Mouse (Mus musculus) forebrain, embryonic 15.5 days (tissue): ENCODE data around the gene Slc2a8. TPM values are rescaled to one million over a fixed set of nuclear protein-coding genes. Genes with fewer than 3 reads are reported as not detected.

Source experiments
- ATAC-seq: fragments of 200-750 bp; cut with Nextera tagmentation; replicated peaks from 2 replicates; pipeline ENCODE4 v1.8.0; 2017; ENCODE audit warnings: mild to moderate bottlenecking, moderate TSS enrichment, moderate library complexity
- H3K27ac ChIP-seq: fragments of 300-500 bp; sonication (generic); replicated peaks from 2 replicates; pipeline ENCODE4 v1.5.1; 2015; ENCODE audit warnings: mild to moderate bottlenecking, inconsistent platforms
- H3K27me3 ChIP-seq: fragments of 300-500 bp; sonication (generic); 2 replicates; pipeline ENCODE4 v1.6.1; 2015; ENCODE audit warnings: inconsistent platforms
- H3K36me3 ChIP-seq: fragments of 300-500 bp; sonication (generic); 2 replicates; pipeline ENCODE4 v1.6.1; 2015; ENCODE audit warnings: mild to moderate bottlenecking, inconsistent platforms
- H3K4me1 ChIP-seq: fragments of 300-500 bp; sonication (generic); 2 replicates; pipeline ENCODE4 v1.6.1; 2015; ENCODE audit warnings: inconsistent platforms
- H3K4me2 ChIP-seq: fragments of 300-500 bp; sonication (generic); replicated peaks from 2 replicates; pipeline ENCODE4 v1.6.1; 2015; ENCODE audit warnings: mild to moderate bottlenecking, inconsistent platforms
- H3K4me3 ChIP-seq: fragments of 300-500 bp; sonication (generic); 2 replicates; pipeline ENCODE4 v1.5.1; 2015; ENCODE audit warnings: mild to moderate bottlenecking, inconsistent platforms
- H3K9ac ChIP-seq: fragments of 300-500 bp; sonication (generic); replicated peaks from 2 replicates; pipeline ENCODE4 v1.6.1; 2015; ENCODE audit warnings: mild to moderate bottlenecking, inconsistent platforms
- H3K9me3 ChIP-seq: fragments of 300-500 bp; sonication (generic); 2 replicates; pipeline ENCODE4 v1.6.1; 2016; ENCODE audit warnings: inconsistent platforms
- WGBS: fragments of 180-500 bp; shearing (Covaris S2); methylation state at CpG from one replicate; pipeline ENCODE4 v1.1.7; 2015; ENCODE audit warnings: mixed read lengths; 5-methylcytosine and 5-hydroxymethylcytosine counted together
- polyA plus RNA-seq: library from polyadenylated mRNA; unstranded; fragments of >200 nt; fragmentation: Nextera tagmentation; extraction: Ambion mirVana; gene quantifications from 2 replicates; pipeline ENCODE4 v1.2.1, GENCODE M21; 2015

Gene Slc2a8
- polyA plus RNA-seq, 1 experiment from 2014 or later: 20.9 TPM

GRCm38 (mm10) chr2:32992130-32992529, 10.2 kb upstream of the Slc2a8 start:
- ATAC-seq: no peak
- Histone ChIP-seq H3K4me1 (no peaks in the 10 kb centered on the region), H3K9me3 (no peaks in the 10 kb centered on the region), H3K36me3 (no peaks in the 10 kb centered on the region), H3K4me2 (no peak overlapping the region), H3K27me3 (no peaks in the 10 kb centered on the region), H3K27ac (no peak overlapping the region), H3K9ac (no peak overlapping the region), H3K4me3 (no peak overlapping the region)
- WGBS: 72% methylated on average over 6 of the region's 6 CpGs

GRCm38 (mm10) chr2:32990167-32990832, 8.4 kb upstream of the Slc2a8 start:
- WGBS: 65% methylated on average over 13 of the region's 13 CpGs
- H3K27me3 ChIP-seq: no peaks in the 10 kb centered on the region
- ATAC-seq: no peak
- H3K4me1 ChIP-seq: no peaks in the 10 kb centered on the region
- H3K4me2 ChIP-seq: no peak overlapping the region
- H3K36me3 ChIP-seq: no peaks in the 10 kb centered on the region
- no peak overlapping the region for H3K27ac ChIP-seq
- H3K4me3 ChIP-seq: no peak overlapping the region
- H3K9me3 ChIP-seq: no peaks in the 10 kb centered on the region
- H3K9ac ChIP-seq: no peak overlapping the region

- no peaks in the 10 kb centered on the region for H3K27me3 ChIP-seq
- no peak overlapping the region for H3K27ac ChIP-seq
- H3K9me3 ChIP-seq: no peaks in the 10 kb centered on the region
- H3K4me1 ChIP-seq: no peaks in the 10 kb centered on the region
- H3K36me3 ChIP-seq: no peaks in the 10 kb centered on the region
- no peak for ATAC-seq
- no peak overlapping the region for H3K9ac ChIP-seq
- H3K4me3 ChIP-seq: no peak overlapping the region
- 67% methylated on average over 3 of the region's 3 CpGs for WGBS
- H3K4me2 ChIP-seq: no peak overlapping the region
Measured at GRCm38 (mm10) chr2:32989376-32989775, 7.5 kb upstream of the Slc2a8 start.

- no peak overlapping the region for H3K9ac ChIP-seq
- H3K4me3 ChIP-seq: no peak overlapping the region
- H3K4me1 ChIP-seq: peaks cover 16% of the 10 kb centered on the region
- no peaks in the 10 kb centered on the region for H3K27me3 ChIP-seq
- H3K4me2 ChIP-seq: no peak overlapping the region
- H3K27ac ChIP-seq: no peak overlapping the region
- no peaks in the 10 kb centered on the region for H3K9me3 ChIP-seq
- no peak for ATAC-seq
- WGBS: 71% methylated on average over 8 of the region's 8 CpGs
- H3K36me3 ChIP-seq: no peaks in the 10 kb centered on the region
Measured at GRCm38 (mm10) chr2:32985844-32986243, 4.0 kb upstream of the Slc2a8 start.

- no peak overlapping the region for H3K9ac ChIP-seq
- 66% methylated on average over 6 of the region's 6 CpGs for WGBS
- H3K9me3 ChIP-seq: no peaks in the 10 kb centered on the region
- no peak for ATAC-seq
- no peak overlapping the region for H3K27ac ChIP-seq
- H3K4me3 ChIP-seq: no peak overlapping the region
- H3K27me3 ChIP-seq: no peaks in the 10 kb centered on the region
- no peaks in the 10 kb centered on the region for H3K36me3 ChIP-seq
- peaks cover 22% of the 10 kb centered on the region for H3K4me1 ChIP-seq
- no peak overlapping the region for H3K4me2 ChIP-seq
Measured at GRCm38 (mm10) chr2:32983617-32984016, 1.7 kb upstream of the Slc2a8 start.

- 3% methylated on average over 4 of the region's 4 CpGs for WGBS
- H3K9me3 ChIP-seq: no peaks in the 10 kb centered on the region
- 0 out of 2 replicates have a peak overlapping the region, but pooled peaks have one; percentile 24 for H3K9ac ChIP-seq
- H3K36me3 ChIP-seq: no peaks in the 10 kb centered on the region
- no peak overlapping the region for H3K27ac ChIP-seq
- H3K27me3 ChIP-seq: no peaks in the 10 kb centered on the region
- ATAC-seq: no peak
- H3K4me3 ChIP-seq: peak overlapping the region; percentile 68
- H3K4me2 ChIP-seq: peak overlapping the region; percentile 98
- peaks cover 22% of the 10 kb centered on the region for H3K4me1 ChIP-seq
Measured at GRCm38 (mm10) chr2:32982700-32983099, 817 bp upstream of the Slc2a8 start.

GRCm38 (mm10) chr2:32981281-32981680, 602 bp downstream of the Slc2a8 start:
- peak overlapping the region; percentile 54; the same call in 1 of the 2 replicates for H3K27ac ChIP-seq
- peak overlapping the region; percentile 98 for H3K4me2 ChIP-seq
- WGBS: under 1% methylated on average over 23 of the region's 23 CpGs
- peaks cover 31% of the 10 kb centered on the region for H3K4me1 ChIP-seq
- H3K36me3 ChIP-seq: no peaks in the 10 kb centered on the region
- no peaks in the 10 kb centered on the region for H3K9me3 ChIP-seq
- H3K9ac ChIP-seq: peak overlapping the region; percentile 89
- ATAC-seq: peak; percentile 46
- no peaks in the 10 kb centered on the region for H3K27me3 ChIP-seq
- H3K4me3 ChIP-seq: peak overlapping the region; percentile 68

- Histone ChIP-seq H3K4me1 (peaks cover 31% of the 10 kb centered on the region), H3K4me3 (no peak overlapping the region), H3K27ac (no peak overlapping the region), H3K27me3 (no peaks in the 10 kb centered on the region), H3K9ac (no peak overlapping the region), H3K4me2 (no peak overlapping the region), H3K36me3 (0 out of 2 replicates have a peak, but pooled peaks cover 6% of the 10 kb centered on the region), H3K9me3 (no peaks in the 10 kb centered on the region)
- no peak for ATAC-seq
- WGBS: 88% methylated on average over 7 of the region's 7 CpGs
Measured at GRCm38 (mm10) chr2:32979675-32980074, 2.2 kb downstream of the Slc2a8 start.

GRCm38 (mm10) chr2:32978675-32979074, 3.2 kb downstream of the Slc2a8 start:
- H3K9ac ChIP-seq: no peak overlapping the region
- H3K4me2 ChIP-seq: no peak overlapping the region
- no peak overlapping the region for H3K27ac ChIP-seq
- H3K27me3 ChIP-seq: no peaks in the 10 kb centered on the region
- H3K9me3 ChIP-seq: no peaks in the 10 kb centered on the region
- no peak overlapping the region for H3K4me3 ChIP-seq
- ATAC-seq: no peak
- peaks cover 10% of the 10 kb centered on the region; the same call in 1 of the 2 replicates for H3K36me3 ChIP-seq
- 82% methylated on average over 3 of the region's 3 CpGs for WGBS
- H3K4me1 ChIP-seq: peaks cover 31% of the 10 kb centered on the region

GRCm38 (mm10) chr2:32977114-32977513, 4.8 kb downstream of the Slc2a8 start:
- H3K9ac ChIP-seq: no peak overlapping the region
- H3K27ac ChIP-seq: peak overlapping the region; percentile 50; the same call in 1 of the 2 replicates
- H3K4me2 ChIP-seq: no peak overlapping the region
- no peaks in the 10 kb centered on the region for H3K9me3 ChIP-seq
- 75% methylated on average over 5 of the region's 5 CpGs for WGBS
- H3K27me3 ChIP-seq: no peaks in the 10 kb centered on the region
- no peak for ATAC-seq
- peaks cover 15% of the 10 kb centered on the region; the same call in 1 of the 2 replicates for H3K36me3 ChIP-seq
- H3K4me3 ChIP-seq: no peak overlapping the region
- peaks cover 20% of the 10 kb centered on the region for H3K4me1 ChIP-seq

GRCm38 (mm10) chr2:32974216-32974615, 7.7 kb downstream of the Slc2a8 start:
- Histone ChIP-seq H3K27me3 (no peaks in the 10 kb centered on the region), H3K4me1 (peaks cover 16% of the 10 kb centered on the region), H3K27ac (no peak overlapping the region), H3K36me3 (peaks cover 15% of the 10 kb centered on the region; the same call in 1 of the 2 replicates), H3K4me3 (no peak overlapping the region), H3K9ac (no peak overlapping the region), H3K9me3 (no peaks in the 10 kb centered on the region), H3K4me2 (no peak overlapping the region)
- no peak for ATAC-seq
- WGBS: 88% methylated on average over 8 of the region's 8 CpGs

GRCm38 (mm10) chr2:32971235-32971634, 10.6 kb downstream of the Slc2a8 start:
- Histone ChIP-seq H3K9me3 (no peaks in the 10 kb centered on the region), H3K36me3 (peaks cover 15% of the 10 kb centered on the region; the same call in 1 of the 2 replicates), H3K9ac (no peak overlapping the region), H3K4me1 (peaks cover 23% of the 10 kb centered on the region), H3K4me3 (no peak overlapping the region), H3K27me3 (no peaks in the 10 kb centered on the region), H3K4me2 (no peak overlapping the region), H3K27ac (no peak overlapping the region)
- ATAC-seq: no peak
- 24% methylated on average over 9 of the region's 9 CpGs for WGBS

- ATAC-seq: no peak
- no peak overlapping the region for H3K27ac ChIP-seq
- 90% methylated on average over 8 of the region's 8 CpGs for WGBS
- H3K4me2 ChIP-seq: no peak overlapping the region
- no peaks in the 10 kb centered on the region for H3K27me3 ChIP-seq
- peaks cover 33% of the 10 kb centered on the region for H3K4me1 ChIP-seq
- H3K36me3 ChIP-seq: peaks cover 17% of the 10 kb centered on the region
- no peak overlapping the region for H3K4me3 ChIP-seq
- H3K9ac ChIP-seq: no peak overlapping the region
- no peaks in the 10 kb centered on the region for H3K9me3 ChIP-seq
Measured at GRCm38 (mm10) chr2:32969326-32969725, 12.6 kb downstream of the Slc2a8 start.
